Mouse (Mus musculus) heart, adult 2 months (tissue): ENCODE measurements around the gene Pdzrn3. TPM values are rescaled to one million over a fixed set of nuclear protein-coding genes. Genes with fewer than 3 reads are reported as not detected.

Source experiments
- DNase-seq, 2 experiments: peaks; one replicate each; pipeline ENCODE4 v3.0.0; 2021
- H3K27ac ChIP-seq: fragments of 200-600 bp; 2 replicates; pipeline ENCODE4 v1.8.1; 2022
- H3K27me3 ChIP-seq: fragments of 200-500 bp; 2 replicates; pipeline ENCODE4 v1.6.1; 2012; ENCODE audit warnings: mild to moderate bottlenecking, low read length, inconsistent platforms, mixed read lengths; ENCODE audit not compliant: control insufficient read depth, insufficient read depth
- H3K36me3 ChIP-seq: fragments of 200-500 bp; 2 replicates; pipeline ENCODE4 v1.6.1; 2012; ENCODE audit warnings: low read length, inconsistent platforms; ENCODE audit not compliant: control insufficient read depth, insufficient read depth
- H3K4me1 ChIP-seq: fragments of 200-500 bp; 2 replicates; pipeline ENCODE4 v1.6.1; 2011; ENCODE audit warnings: low read length; ENCODE audit not compliant: control insufficient read depth, insufficient read depth
- H3K4me3 ChIP-seq: fragments of 200-600 bp; 2 replicates; pipeline ENCODE4 v1.8.1; 2022
- H3K79me2 ChIP-seq: fragments of 200-500 bp; replicated peaks from 2 replicates; pipeline ENCODE4 v1.6.1; 2012; ENCODE audit warnings: mild to moderate bottlenecking, inconsistent platforms, low read length, moderate library complexity, mixed read lengths; ENCODE audit not compliant: control insufficient read depth, insufficient read depth
- H3K9ac ChIP-seq: fragments of 200-500 bp; 2 replicates; pipeline ENCODE4 v1.6.1; 2012; ENCODE audit warnings: low read depth, mild to moderate bottlenecking, control low read depth, inconsistent platforms, low read length, mixed read lengths
- CTCF ChIP-seq: fragments of 200-600 bp; IDR thresholded peaks from 2 replicates; pipeline ENCODE4 v1.8.1; 2022; ENCODE audit warnings: antibody characterized with exemption, mild to moderate bottlenecking, moderate library complexity
- EP300 ChIP-seq: fragments of 200-500 bp; IDR thresholded peaks from 2 replicates; pipeline ENCODE4 v1.6.1; 2011; ENCODE audit warnings: low read depth, low read length, control low read depth; ENCODE audit not compliant: insufficient read depth
- POLR2A ChIP-seq: fragments of 200-500 bp; IDR thresholded peaks from 2 replicates; pipeline ENCODE4 v1.6.1; 2011; ENCODE audit warnings: mild to moderate bottlenecking, low read depth, low read length, control low read depth; ENCODE audit not compliant: insufficient read depth
- WGBS: fragments of 180-500 bp; shearing (Covaris S2); methylation state at CpG from one replicate; pipeline ENCODE4 v1.1.7; 2018; 5-methylcytosine and 5-hydroxymethylcytosine counted together
- intact Hi-C: fragments of 180-260 bp; cut with DNase I; formaldehyde crosslinking; loops from one replicate; pipeline ENCODE4 v1.15.1; 2025
- polyA plus RNA-seq: library from polyadenylated mRNA; depleted of rRNA; stranded (reverse); fragments of >200 nt; gene quantifications from 2 replicates; pipeline ENCODE4 v1.2.3, GENCODE M21; 2012
- total RNA-seq, 2 experiments: library from RNA; stranded (reverse); gene quantifications; 2 replicates each; pipeline ENCODE4 v1.2.3; 2021

Pdzrn3 gene
- total and polyA plus RNA-seq, 3 experiments, result 19.3 to 32.2 (median 28.7) TPM

- Histone ChIP-seq H3K79me2 (no peaks in the 10 kb centered on the region), H3K27ac (no peak overlapping the region), H3K36me3 (no peaks in the 10 kb centered on the region), H3K4me3 (no peak overlapping the region), H3K4me1 (peaks cover 2% of the 10 kb centered on the region), H3K9ac (no peak overlapping the region), H3K27me3 (no peaks in the 10 kb centered on the region)
- TF ChIP-seq CTCF (no peak), EP300 (no peak), POLR2A (no peak)
- WGBS, result 50% methylated on average over 10 of the region's 10 CpGs
- intact Hi-C loops, result loop anchor here (2.0 to 10.0 kb wide), 4 partner anchors 58 to 595 kb away; partner anchors contain the start of genes Pdzrn3 and Shq1
- DNase-seq, result no peak
These were observed 108.2 kb downstream of the Pdzrn3 start for GRCm38 (mm10) chr6:101269335-101270094.

DNA sequence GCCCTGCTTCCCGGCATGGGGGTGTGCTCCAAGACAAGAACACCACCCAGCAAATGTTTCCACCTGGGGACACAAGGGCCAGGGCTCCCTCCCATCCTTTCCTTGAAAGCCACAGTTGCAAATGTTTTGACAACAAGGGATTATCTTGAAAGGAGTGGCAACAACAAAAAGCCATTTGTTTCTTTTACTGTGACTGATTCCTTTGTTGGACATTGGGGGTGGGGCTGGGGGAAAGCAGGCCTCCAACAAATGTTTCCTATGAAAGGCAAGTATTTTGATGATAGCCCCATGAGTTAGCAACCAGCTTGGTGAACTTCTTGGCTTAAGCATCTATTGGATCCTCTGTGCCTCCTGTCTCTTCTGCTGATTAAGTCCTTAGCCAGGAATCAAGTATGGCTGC, 109.4 kb downstream of the Pdzrn3 start:
- Histone ChIP-seq H3K4me1 (peaks cover 2% of the 10 kb centered on the region), H3K27me3 (no peaks in the 10 kb centered on the region), H3K9ac (no peak overlapping the region), H3K79me2 (no peaks in the 10 kb centered on the region), H3K4me3 (no peak overlapping the region), H3K36me3 (no peaks in the 10 kb centered on the region), H3K27ac (no peak overlapping the region)
- TF ChIP-seq POLR2A (no peak), EP300 (no peak), CTCF (no peak)
- intact Hi-C loops, result loop anchor here (5.0 to 10.0 kb wide), 2 partner anchors 349 to 593 kb away; partner anchors contain the start of gene Shq1
- WGBS, result 80% methylated on average over 1 of the region's 1 CpGs
- no peak for DNase-seq

DNA sequence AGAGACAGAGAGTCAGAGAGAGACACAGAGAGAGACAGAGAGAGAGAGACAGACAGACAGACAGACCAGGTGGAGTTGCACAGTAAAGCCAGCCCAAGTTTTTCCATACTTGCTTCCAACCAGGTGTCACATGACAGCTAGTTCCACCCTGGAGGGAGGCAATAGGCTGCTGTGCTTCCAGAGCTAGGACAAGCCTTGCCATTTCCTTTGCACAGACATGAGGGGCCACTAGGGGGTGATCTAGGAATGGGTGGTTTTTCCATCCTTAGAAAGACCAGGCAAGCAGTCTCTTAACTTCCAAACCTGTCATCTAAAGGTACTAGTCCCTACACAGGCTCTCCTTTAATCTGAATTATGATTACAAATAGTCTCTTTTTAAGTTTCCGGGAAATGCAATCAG, 110.9 kb downstream of the Pdzrn3 start:
- Histone ChIP-seq H3K27me3 (no peaks in the 10 kb centered on the region), H3K27ac (no peak overlapping the region), H3K79me2 (no peaks in the 10 kb centered on the region), H3K4me1 (peaks cover 2% of the 10 kb centered on the region), H3K9ac (no peak overlapping the region), H3K36me3 (no peaks in the 10 kb centered on the region), H3K4me3 (no peak overlapping the region)
- intact Hi-C loops, result loop anchor here (1.0 to 10.0 kb wide), 3 partner anchors 268 to 592 kb away; partner anchors contain the start of gene Shq1
- WGBS, result 33% methylated on average over 1 of the region's 1 CpGs
- TF ChIP-seq POLR2A (no peak), CTCF (peak; percentile 94), EP300 (peak; percentile 51; the same call in 1 of the 2 replicates)
- peak; percentile 60 to 71 for DNase-seq

- no peaks in the 10 kb centered on the region; the same call in 1 of the 2 replicates for H3K79me2 ChIP-seq
- DNase-seq, result no peak
- H3K4me1 ChIP-seq, result peaks cover 4% of the 10 kb centered on the region; the same call in 1 of the 2 replicates
- H3K36me3 ChIP-seq, result no peaks in the 10 kb centered on the region
- no peak overlapping the region for H3K27ac ChIP-seq
- 79% methylated on average over 4 of the region's 4 CpGs for WGBS
- intact Hi-C loops, result loop anchor here (10.0 kb wide), 1 partner anchor 589 kb away; the partner anchor contains the start of gene Shq1
- no peak for TF ChIP-seq EP300
- TF ChIP-seq CTCF, result no peak
- no peak for TF ChIP-seq POLR2A
- no peak overlapping the region for H3K9ac ChIP-seq
- no peak overlapping the region for H3K4me3 ChIP-seq
- H3K27me3 ChIP-seq, result no peaks in the 10 kb centered on the region
These were observed 114.2 kb downstream of the Pdzrn3 start for GRCm38 (mm10) chr6:101263544-101263943.

- Histone ChIP-seq H3K27ac (no peak overlapping the region), H3K4me3 (no peak overlapping the region), H3K79me2 (no peaks in the 10 kb centered on the region; the same call in 1 of the 2 replicates), H3K4me1 (peaks cover 2% of the 10 kb centered on the region; the same call in 1 of the 2 replicates), H3K36me3 (no peaks in the 10 kb centered on the region), H3K9ac (no peak overlapping the region), H3K27me3 (no peaks in the 10 kb centered on the region)
- TF ChIP-seq EP300 (no peak), POLR2A (no peak), CTCF (peak; percentile 80)
- WGBS, result 17% methylated on average over 4 of the region's 4 CpGs
- intact Hi-C loops, result loop anchor here (1.0 to 10.0 kb wide), 3 partner anchors 41 to 587 kb away; partner anchors contain the start of gene Shq1
- DNase-seq, result no peak
These were observed 116.2 kb downstream of the Pdzrn3 start for GRCm38 (mm10) chr6:101261513-101261912.

DNA sequence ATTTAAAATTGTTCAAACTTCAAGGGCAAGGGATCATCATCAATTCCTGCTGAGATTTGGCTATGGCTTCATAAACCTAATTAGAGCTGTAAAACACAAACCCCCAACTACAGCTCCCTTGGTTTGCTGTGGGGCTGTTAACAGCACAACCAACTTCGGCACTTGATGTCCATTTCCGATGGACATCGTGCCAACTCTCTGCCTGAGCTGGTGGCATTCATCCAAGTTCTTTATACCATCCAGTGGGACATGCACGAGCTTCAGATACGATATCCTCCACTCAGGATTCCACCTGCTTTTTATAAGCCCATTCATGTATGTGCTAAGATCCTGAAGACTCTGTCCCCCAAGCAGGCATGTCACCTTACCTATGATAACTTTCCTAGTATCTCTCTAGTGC, 118.3 kb downstream of the Pdzrn3 start:
- no peak for DNase-seq
- H3K4me1 ChIP-seq, result peaks cover 2% of the 10 kb centered on the region; the same call in 1 of the 2 replicates
- no peak overlapping the region for H3K27ac ChIP-seq
- H3K4me3 ChIP-seq, result no peak overlapping the region
- H3K9ac ChIP-seq, result no peak overlapping the region
- no peaks in the 10 kb centered on the region for H3K27me3 ChIP-seq
- TF ChIP-seq CTCF (no peak), EP300 (no peak), POLR2A (no peak)
- no peaks in the 10 kb centered on the region for H3K36me3 ChIP-seq
- no peaks in the 10 kb centered on the region; the same call in 1 of the 2 replicates for H3K79me2 ChIP-seq
- intact Hi-C loops, result no loop called here
- WGBS, result 43% methylated on average over 5 of the region's 5 CpGs
